Mouse (Mus musculus) C2C12 (cell line): Measurements from ENCODE around the gene AI481877.

ENCODE experiments used
- CEBPB ChIP-seq: IDR thresholded peaks from one replicate; pipeline ENCODE4 v1.6.1; 2011; ENCODE audit warnings: low read depth, mild to moderate bottlenecking, control low read depth, moderate library complexity
- CTCF ChIP-seq: IDR thresholded peaks from one replicate; pipeline ENCODE4 v1.5.1; 2011; ENCODE audit not compliant: control insufficient read depth, insufficient read depth, insufficient read length
- FOSL1 ChIP-seq: IDR thresholded peaks from one replicate; pipeline ENCODE4 v1.8.0; 2011; ENCODE audit warnings: mild to moderate bottlenecking, low read length; ENCODE audit not compliant: poor library complexity, insufficient read depth, severe bottlenecking
- MAX ChIP-seq: IDR thresholded peaks from one replicate; pipeline ENCODE4 v1.6.1; 2011; ENCODE audit warnings: mild to moderate bottlenecking, control low read depth
- MYOD1 ChIP-seq: IDR thresholded peaks from one replicate; pipeline ENCODE4 v1.6.1; 2011; ENCODE audit warnings: low read depth; ENCODE audit not compliant: control insufficient read depth, insufficient read length
- MYOG ChIP-seq: IDR thresholded peaks from one replicate; pipeline ENCODE4 v1.6.1; 2011; ENCODE audit not compliant: control insufficient read depth, insufficient read length; ENCODE audit errors: extremely low read depth
- USF1 ChIP-seq: IDR thresholded peaks from one replicate; pipeline ENCODE4 v1.6.1; 2011; ENCODE audit warnings: low read depth, mild to moderate bottlenecking, control low read depth, moderate library complexity

GRCm38 (mm10) chr4:59036490-59037127 is 102.2 kb downstream of the AI481877 start:
- TF ChIP-seq CTCF (peak; percentile 68), MAX (no peak), MYOD1 (no peak), CEBPB (no peak), USF1 (no peak), FOSL1 (no peak), MYOG (no peak)
